Mouse (Mus musculus) C2C12 (cell line): Measurements from ENCODE around the gene Osbpl3.

ENCODE experiments used
- CTCF ChIP-seq: IDR thresholded peaks from one replicate; pipeline ENCODE4 v1.5.1; 2011; ENCODE audit not compliant: control insufficient read depth, insufficient read depth, insufficient read length
- FOSL1 ChIP-seq: IDR thresholded peaks from one replicate; pipeline ENCODE4 v1.8.0; 2011; ENCODE audit warnings: mild to moderate bottlenecking, low read length; ENCODE audit not compliant: poor library complexity, insufficient read depth, severe bottlenecking

GRCm38 (mm10) chr6:50394432-50394831 lies 61.6 kb downstream of the Osbpl3 start:
- no peak for TF ChIP-seq FOSL1
- TF ChIP-seq CTCF = no peak
